Mouse (Mus musculus) limb, embryonic 14.5 days (tissue): ENCODE measurements at regions not wholly inside any gene's neighbourhood (a gene's known extent, or its start where the extent isn't known, plus 50 kb on each side); places are given as distances from the start of the nearest gene placed in this dataset.

Experiments used
- ATAC-seq: fragments of 200-750 bp; cut with Nextera tagmentation; 2 replicates; pipeline ENCODE4 v1.8.0; 2017; ENCODE audit warnings: low read depth, moderate number of reproducible peaks, moderate TSS enrichment; ENCODE audit not compliant: low FRiP score
- DNase-seq: peaks from one replicate; pipeline ENCODE4 v3.0.0-alpha.2; 2015; ENCODE audit warnings: low spot score
- H3K27ac ChIP-seq: fragments of 300-500 bp; sonication (generic); replicated peaks from 2 replicates; pipeline ENCODE4 v1.5.1; 2014; ENCODE audit warnings: low read depth, mild to moderate bottlenecking, low read length, moderate library complexity, mixed read lengths
- H3K27me3 ChIP-seq: fragments of 300-500 bp; sonication (generic); 2 replicates; pipeline ENCODE4 v1.6.1; 2014; ENCODE audit warnings: low read length, mixed read lengths; ENCODE audit not compliant: control insufficient read depth, insufficient read depth
- H3K36me3 ChIP-seq: fragments of 300-500 bp; sonication (generic); 2 replicates; pipeline ENCODE4 v1.6.1; 2014; ENCODE audit warnings: mild to moderate bottlenecking, low read length, moderate library complexity, mixed read lengths; ENCODE audit not compliant: control insufficient read depth, insufficient read depth
- H3K4me1 ChIP-seq: fragments of 300-500 bp; sonication (generic); 2 replicates; pipeline ENCODE4 v1.6.1; 2014; ENCODE audit warnings: antibody characterized with exemption, low read length, mixed read lengths; ENCODE audit not compliant: control insufficient read depth, insufficient read depth
- H3K4me2 ChIP-seq: fragments of 300-500 bp; sonication (generic); replicated peaks from 2 replicates; pipeline ENCODE4 v1.6.1; 2014; ENCODE audit warnings: low read depth, mild to moderate bottlenecking, low read length, moderate library complexity; ENCODE audit not compliant: severe bottlenecking
- H3K4me3 ChIP-seq: fragments of 300-500 bp; sonication (generic); replicated peaks from 2 replicates; pipeline ENCODE4 v1.5.1; 2014; ENCODE audit warnings: low read length
- H3K9ac ChIP-seq: fragments of 300-500 bp; sonication (generic); 2 replicates; pipeline ENCODE4 v1.6.1; 2014; ENCODE audit warnings: mild to moderate bottlenecking, low read depth, low read length, moderate library complexity; ENCODE audit not compliant: severe bottlenecking
- H3K9me3 ChIP-seq: fragments of 300-500 bp; sonication (generic); 2 replicates; pipeline ENCODE4 v1.6.1; 2016; ENCODE audit warnings: low read length; ENCODE audit not compliant: control insufficient read depth
- POLR2A ChIP-seq: fragments of 200-500 bp; IDR thresholded peaks from 2 replicates; pipeline ENCODE4 v1.8.0; 2012; ENCODE audit warnings: inconsistent platforms, mild to moderate bottlenecking, moderate library complexity, borderline replicate concordance; ENCODE audit not compliant: insufficient read depth, insufficient read length; ENCODE audit errors: extremely low read depth
- WGBS: fragments of 180-500 bp; shearing (Covaris S2); extraction: QIAGEN DNeasy Blood & Tissue Kit; methylation state at CpG from one replicate; pipeline ENCODE4 v1.1.7; 2014; 5-methylcytosine and 5-hydroxymethylcytosine counted together

DNA sequence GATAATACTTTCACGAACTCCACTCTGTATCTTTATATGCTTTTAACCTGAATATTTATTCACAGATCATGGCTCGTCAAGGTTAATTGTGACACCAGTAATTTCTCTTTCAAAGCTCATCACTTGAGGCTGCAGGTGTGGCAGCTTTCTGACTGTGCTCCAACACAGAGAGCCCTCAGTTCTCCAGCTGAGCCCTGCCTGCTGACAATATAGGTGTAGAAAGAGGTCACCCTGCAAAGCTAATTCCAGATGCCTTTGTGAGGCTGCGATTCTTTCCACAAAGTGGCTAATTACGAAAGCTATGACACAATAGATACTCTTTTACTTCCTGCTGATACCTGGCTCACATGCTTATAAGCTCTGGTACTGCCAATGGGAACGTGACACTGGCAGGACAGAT is 64.0 kb downstream of the Slitrk5 start:
- H3K36me3 ChIP-seq, result no peaks in the 10 kb centered on the region
- no peak overlapping the region for H3K4me2 ChIP-seq
- 71% methylated on average over 5 of the region's 5 CpGs for WGBS
- no peak overlapping the region for H3K4me3 ChIP-seq
- no peak for TF ChIP-seq POLR2A
- H3K9ac ChIP-seq, result no peak overlapping the region
- H3K27ac ChIP-seq, result no peak overlapping the region
- no peak for DNase-seq
- no peaks in the 10 kb centered on the region for H3K27me3 ChIP-seq
- H3K4me1 ChIP-seq, result no peaks in the 10 kb centered on the region
- ATAC-seq, result no peak
- H3K9me3 ChIP-seq, result no peaks in the 10 kb centered on the region

DNA sequence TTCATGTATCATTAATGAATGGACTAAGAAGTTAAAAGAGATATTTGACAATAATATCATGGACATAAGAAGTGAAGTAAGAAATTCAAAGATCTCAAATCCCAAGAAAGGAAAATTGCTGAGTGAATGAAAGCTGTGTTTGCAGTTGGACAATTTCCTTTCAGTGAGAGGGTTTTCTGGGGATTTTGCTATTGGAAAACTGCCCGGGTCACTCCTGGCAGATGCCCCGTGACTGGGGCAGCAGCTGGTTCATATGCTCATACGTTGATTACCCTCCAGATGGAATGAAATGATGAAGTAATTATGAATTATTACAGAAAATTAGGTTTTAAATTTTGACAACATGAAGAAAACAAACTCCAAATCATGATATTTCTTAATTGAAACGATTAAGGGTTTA is 88.7 kb downstream of the Slitrk5 start:
- no peak for TF ChIP-seq POLR2A
- Histone ChIP-seq H3K36me3 (no peaks in the 10 kb centered on the region), H3K27ac (no peak overlapping the region), H3K9me3 (no peaks in the 10 kb centered on the region), H3K27me3 (no peaks in the 10 kb centered on the region), H3K4me2 (no peak overlapping the region), H3K4me1 (no peaks in the 10 kb centered on the region), H3K4me3 (no peak overlapping the region), H3K9ac (no peak overlapping the region)
- DNase-seq (no peak), ATAC-seq (no peak)
- 72% methylated on average over 4 of the region's 4 CpGs for WGBS

DNA sequence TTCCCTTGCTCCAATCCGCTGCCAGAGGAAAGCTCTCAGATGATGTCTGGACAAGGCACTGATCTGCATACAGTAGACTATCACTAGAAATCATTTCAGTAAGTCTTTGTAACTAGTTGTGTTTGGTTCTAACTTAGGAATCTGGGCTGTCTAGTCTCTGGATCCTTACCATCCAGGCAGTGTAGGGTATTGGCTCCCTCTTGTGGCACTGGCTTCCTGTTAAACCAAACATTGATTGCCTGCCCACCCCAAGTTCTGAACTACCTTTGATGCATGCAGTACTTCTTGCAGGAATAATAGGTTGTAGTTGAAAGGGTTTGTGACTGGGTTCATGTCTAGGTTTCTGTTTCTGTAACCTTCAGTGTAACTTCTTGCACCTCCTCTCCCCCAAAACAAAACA is 103.3 kb downstream of the Slitrk5 start:
- H3K9me3 ChIP-seq, result no peaks in the 10 kb centered on the region
- WGBS, result 60% methylated on average over 1 of the region's 1 CpGs
- no peaks in the 10 kb centered on the region for H3K4me1 ChIP-seq
- no peak overlapping the region for H3K27ac ChIP-seq
- H3K27me3 ChIP-seq, result no peaks in the 10 kb centered on the region
- no peak overlapping the region for H3K9ac ChIP-seq
- no peak for ATAC-seq
- no peak overlapping the region for H3K4me3 ChIP-seq
- H3K4me2 ChIP-seq, result no peak overlapping the region
- no peak for TF ChIP-seq POLR2A
- no peaks in the 10 kb centered on the region for H3K36me3 ChIP-seq
- peak; percentile 3 for DNase-seq

DNA sequence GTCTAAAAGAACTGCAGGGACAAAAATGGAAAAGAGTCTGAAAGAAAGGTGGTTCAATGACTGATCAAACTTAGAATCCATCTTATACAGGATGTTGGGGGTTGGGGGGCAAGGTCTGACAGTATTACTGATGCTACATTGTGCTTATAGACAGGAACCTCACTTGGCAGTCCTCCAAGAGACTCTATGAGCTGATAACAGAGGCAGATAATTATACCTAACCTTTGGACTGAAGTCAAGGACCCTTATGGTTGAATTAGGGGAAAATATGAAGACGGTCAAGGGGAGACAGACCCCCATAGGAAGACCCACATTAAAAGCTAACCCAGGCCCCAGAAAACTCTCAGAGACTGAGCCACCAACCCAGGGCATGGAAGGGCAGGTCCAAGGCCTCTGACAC is 133.1 kb downstream of the Slitrk5 start:
- no peak for DNase-seq
- Histone ChIP-seq H3K9me3 (no peaks in the 10 kb centered on the region), H3K4me3 (no peak overlapping the region), H3K27me3 (no peaks in the 10 kb centered on the region), H3K27ac (no peak overlapping the region), H3K36me3 (no peaks in the 10 kb centered on the region), H3K9ac (no peak overlapping the region), H3K4me2 (no peak overlapping the region), H3K4me1 (no peaks in the 10 kb centered on the region)
- TF ChIP-seq POLR2A, result no peak
- no peak for ATAC-seq
- WGBS, result 84% methylated on average over 1 of the region's 1 CpGs

DNA sequence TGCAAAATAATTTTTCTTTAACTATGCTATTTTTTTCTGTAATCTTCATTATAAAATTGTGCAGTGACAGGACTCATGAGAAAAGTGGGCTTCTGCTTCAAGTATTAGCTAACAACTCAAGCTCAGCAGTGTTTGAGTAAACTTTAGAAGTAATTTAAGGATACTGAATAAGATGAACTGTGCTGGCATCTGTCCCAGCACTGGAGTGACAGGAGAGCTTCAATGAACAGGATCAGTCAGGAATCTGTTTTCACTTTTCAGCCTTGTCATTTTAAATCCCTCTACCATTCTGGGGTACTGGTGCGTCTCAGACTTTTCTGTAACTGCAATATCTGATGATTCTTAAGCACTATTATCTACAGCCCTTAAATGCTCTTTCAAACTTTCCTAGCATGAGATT is 135.0 kb downstream of the Slitrk5 start:
- Histone ChIP-seq H3K9ac (no peak overlapping the region), H3K4me2 (no peak overlapping the region), H3K4me1 (no peaks in the 10 kb centered on the region), H3K36me3 (no peaks in the 10 kb centered on the region), H3K27me3 (no peaks in the 10 kb centered on the region), H3K9me3 (no peaks in the 10 kb centered on the region), H3K27ac (no peak overlapping the region), H3K4me3 (no peak overlapping the region)
- no peak for DNase-seq
- no peak for TF ChIP-seq POLR2A
- no peak for ATAC-seq
- WGBS, result 75% methylated on average over 1 of the region's 1 CpGs
